Mouse (Mus musculus) right cerebral cortex, postnatal 25 days (tissue): ENCODE results near the gene Psmb3.

Experiments
- DNase-seq: peaks from one replicate; pipeline ENCODE4 v3.0.0; 2022

Gene Psmb3

GRCm38 (mm10) chr11:97668160-97668559 is 35.0 kb upstream of the Psmb3 start:
- DNase-seq = no peak

DNA sequence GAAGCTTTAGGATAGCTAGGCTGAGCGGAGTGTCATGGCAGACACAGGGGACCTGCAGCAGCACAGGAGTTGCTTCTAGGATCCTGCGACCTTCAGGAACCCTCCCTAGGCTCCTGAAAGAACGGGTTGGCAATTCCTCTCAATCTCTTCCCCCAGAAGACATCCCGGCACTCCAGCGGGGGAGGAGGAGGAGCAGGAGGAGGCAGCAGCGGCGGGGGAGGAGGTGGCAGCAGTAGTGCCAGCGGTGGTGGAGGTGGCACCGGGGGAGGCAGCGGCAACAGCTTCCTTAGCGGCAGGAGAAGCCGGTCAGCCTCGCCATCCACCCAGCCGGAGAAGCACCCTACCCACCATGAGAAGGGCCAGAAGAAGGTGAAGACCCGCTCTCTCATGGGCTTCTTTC is 33.9 kb upstream of the Psmb3 start:
- DNase-seq = no peak

GRCm38 (mm10) chr11:97669829-97670228 is 33.4 kb upstream of the Psmb3 start:
- no peak for DNase-seq

- peak; percentile 38 for DNase-seq
Measured at GRCm38 (mm10) chr11:97670234-97671176, 32.7 kb upstream of the Psmb3 start.

DNA sequence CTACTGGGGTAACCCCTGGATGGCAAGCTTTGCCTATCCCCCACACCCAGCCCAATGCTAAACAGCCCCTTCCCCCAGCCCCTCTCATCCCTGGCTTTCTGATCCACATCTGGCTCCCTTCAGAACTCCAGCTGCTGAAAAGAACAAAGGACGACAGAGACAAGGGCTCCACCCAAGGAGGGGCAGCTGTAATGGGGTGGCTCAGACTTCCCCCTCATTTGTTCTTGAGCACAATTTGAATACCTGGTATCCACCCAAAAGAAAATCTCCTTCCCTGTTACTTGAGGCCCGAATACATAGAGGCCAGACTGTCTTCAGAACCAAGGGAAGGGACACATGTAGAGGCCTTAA is 32.0 kb upstream of the Psmb3 start:
- no peak for DNase-seq

DNA sequence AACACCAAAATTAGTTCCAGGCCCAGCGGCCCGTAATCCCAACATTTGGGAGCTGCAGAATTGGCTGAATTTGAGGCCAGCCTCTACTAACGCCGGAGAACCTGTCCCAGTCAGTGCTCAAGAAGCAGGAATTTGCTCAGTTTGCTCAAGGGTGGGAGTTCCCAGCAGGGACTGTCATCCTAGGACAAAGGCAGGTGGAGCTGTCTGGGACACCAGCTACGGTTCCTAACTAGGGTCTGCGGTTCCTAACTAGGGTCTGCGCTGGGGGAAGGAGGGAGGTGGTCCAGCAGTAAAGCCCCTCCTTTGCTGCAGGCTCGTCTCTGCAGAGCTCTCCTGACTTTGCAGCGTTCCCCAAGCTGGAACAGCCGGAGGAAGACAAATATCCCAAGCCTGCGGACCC is 30.1 kb upstream of the Psmb3 start:
- no peak for DNase-seq

DNA sequence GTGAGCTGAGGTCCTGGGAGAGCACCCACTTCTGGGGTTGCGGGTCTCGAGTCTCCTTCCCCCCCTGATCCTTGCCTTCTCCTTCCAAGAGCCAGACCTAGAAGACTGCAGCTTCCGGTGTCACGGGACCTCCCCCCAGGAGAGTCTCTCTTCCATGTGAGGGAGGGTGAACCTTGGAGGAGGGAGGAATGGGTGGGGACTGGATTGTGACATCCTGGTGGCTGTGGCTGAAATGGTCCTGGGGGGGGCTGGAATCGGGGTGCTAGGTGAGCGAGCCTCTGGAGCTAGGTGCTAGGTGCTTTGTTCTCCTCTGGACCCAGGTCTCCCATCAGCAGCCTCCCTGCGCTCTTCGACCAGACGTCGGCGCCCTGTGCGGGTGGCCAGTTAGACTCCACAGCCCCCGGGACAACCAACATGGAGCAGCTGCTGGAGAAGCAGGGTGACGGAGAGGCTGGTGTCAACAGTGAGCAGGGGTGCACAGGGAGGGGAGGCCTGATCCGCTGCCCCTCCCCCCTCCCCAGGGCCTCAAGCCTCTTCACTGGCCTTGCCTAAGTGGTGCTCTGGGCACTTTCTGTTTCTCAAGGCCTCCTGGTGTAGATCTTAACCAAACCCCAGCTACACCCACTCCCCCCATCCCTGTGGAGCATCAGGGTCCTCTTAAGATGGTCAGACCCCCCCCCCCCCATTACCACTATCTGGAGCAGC is 27.0 kb upstream of the Psmb3 start:
- DNase-seq = no peak

DNA sequence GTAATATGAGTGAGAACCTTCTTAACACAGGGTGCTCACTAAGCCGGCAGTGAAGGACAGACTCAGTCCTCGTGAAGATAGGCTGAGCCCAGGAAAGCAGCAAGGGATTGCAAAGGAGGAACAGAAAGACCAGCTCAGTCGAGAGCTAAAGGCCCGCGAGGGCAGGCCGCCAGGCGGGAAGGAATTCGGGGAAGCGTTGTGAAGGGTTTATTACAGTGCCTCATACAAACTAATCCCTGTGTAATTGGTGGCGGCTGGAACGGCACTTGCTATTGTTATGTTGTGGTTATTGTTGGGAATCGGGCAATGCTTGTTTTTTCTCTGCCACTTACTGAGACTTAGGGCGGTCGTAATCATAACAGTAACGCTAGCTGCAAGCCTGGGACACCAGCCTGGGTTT is 25.8 kb upstream of the Psmb3 start:
- DNase-seq = no peak

DNA sequence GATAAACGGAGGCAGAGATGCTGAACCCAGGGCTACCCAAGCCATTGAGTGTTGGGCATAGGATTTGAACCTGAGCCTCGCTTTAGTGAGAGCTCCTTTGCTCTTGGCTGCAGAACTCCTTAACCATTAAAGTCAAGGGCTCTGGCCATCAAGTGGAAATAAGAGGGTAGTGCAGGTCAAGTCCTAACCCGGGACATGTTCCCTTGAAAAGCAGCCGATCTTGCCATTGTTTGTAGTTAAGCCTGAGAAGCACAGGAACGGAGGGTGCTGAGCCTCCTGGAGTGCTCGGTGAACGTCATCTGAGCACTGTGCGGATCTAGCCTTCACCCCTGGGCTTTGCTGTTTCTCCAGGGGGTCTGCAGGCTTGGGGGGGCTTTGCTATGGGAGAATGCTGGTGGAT is 25.4 kb upstream of the Psmb3 start:
- DNase-seq = no peak

- no peak for DNase-seq
Measured at GRCm38 (mm10) chr11:97678301-97678700, 24.9 kb upstream of the Psmb3 start.

DNA sequence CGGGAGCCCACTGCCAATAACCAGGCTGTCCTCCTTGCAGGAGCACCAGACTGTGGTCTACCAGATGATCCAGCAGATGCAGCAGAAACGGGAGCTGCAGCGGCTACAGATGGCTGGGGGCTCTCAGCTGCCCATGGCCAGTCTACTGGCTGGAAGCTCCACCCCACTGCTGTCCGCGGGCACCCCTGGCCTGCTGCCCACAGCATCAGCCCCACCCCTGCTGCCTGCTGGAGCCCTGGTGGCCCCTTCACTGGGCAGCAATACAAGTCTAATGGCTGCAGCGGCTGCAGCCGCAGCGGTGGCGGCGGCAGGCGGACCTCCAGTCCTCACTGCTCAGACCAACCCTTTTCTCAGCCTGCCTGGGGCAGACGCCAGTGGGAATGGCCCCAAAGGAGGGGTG is 22.8 kb upstream of the Psmb3 start:
- DNase-seq = no peak

- no peak for DNase-seq
Measured at GRCm38 (mm10) chr11:97682504-97683055, 20.6 kb upstream of the Psmb3 start.

DNA sequence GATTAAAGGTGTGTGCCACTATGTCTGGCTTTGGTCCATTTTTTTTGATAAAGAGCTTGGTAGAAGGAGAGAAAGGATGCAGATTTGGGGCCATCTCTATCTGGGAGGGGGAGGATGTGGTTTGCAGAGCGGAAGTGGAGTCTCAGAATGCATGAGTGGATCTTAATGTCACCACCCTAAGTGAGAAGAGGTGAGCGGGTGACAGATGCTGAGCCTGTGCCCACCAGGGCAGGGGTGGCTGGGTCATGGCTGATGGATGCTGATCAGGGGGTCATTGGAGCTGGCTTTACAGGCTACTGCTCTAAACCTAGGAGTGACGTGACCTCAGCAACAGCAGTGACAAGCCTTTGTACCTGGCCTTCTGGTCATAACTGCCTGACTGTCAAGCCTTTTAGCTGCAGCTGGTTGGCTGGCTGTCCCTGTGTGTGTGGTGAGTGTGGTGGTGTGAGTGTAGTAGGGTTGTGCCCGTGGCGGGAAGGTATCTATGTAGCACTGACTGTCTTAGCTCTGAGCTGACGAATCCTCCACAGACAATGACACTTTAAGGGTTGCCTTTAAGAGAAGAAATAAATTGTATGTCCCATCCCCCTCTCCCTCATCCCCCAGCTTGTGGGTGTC is 19.0 kb upstream of the Psmb3 start:
- no peak for DNase-seq

DNA sequence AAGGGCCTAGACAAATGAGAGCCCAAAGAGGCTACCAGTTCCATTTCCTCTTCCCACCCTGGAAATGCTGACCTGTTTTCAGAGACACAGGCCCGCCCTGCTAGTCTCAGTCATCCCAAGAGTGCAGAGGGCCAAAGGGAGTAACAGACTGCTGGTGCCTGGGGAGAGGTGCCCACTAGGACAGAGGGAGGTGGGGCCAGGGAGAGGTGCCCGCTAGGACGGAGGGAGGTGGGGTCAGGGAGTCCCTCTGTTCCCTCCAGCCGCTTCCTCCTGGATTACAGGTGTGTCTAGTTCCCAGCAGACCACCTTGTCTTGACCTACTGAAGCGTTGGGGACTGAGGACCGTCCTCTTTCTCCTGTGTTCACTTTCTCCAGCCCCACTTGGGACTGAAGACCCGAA is 18.4 kb upstream of the Psmb3 start:
- DNase-seq = no peak

DNA sequence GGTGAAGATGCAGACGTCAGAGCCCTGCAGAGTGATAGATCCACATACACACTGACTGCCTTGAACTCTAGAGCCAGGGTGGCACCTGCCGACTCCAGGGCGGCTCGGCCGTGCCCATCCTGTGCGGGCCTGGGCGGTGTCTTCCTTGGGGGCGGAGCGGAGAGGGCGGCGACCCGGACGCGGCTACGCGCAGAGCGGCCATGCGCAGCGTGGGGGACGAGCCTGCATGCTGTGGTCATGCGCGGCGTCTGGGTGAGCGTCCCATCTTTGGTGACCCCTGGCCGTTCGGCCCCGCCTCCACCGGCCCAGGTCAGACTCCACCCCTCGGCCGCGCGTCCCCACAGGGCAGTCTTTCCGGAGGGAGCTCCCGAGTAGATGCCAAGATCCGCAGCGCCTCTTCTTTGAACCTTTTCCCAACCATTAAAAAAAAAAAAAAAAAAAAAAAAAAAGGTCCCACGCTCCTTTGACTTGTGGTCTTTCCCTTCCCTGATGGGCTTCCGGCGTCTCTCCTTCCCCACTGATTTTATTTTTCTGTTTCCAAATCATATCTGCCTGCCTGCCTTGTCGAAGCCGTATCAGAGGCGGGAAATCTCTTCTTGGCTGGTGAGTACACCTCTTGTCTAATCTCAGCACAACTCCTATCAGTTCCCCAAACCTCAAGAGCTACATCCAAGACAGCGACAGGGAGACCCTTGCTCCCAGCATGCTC is 17.4 kb upstream of the Psmb3 start, which contains the start of gene Cisd3:
Gene Cisd3 (plus strand): TSS at position 214 of the 709 bp plus-strand sequence.
- peak; percentile 89 for DNase-seq

- DNase-seq = no peak
Measured at GRCm38 (mm10) chr11:97686322-97686908, 16.8 kb upstream of the Psmb3 start.

DNA sequence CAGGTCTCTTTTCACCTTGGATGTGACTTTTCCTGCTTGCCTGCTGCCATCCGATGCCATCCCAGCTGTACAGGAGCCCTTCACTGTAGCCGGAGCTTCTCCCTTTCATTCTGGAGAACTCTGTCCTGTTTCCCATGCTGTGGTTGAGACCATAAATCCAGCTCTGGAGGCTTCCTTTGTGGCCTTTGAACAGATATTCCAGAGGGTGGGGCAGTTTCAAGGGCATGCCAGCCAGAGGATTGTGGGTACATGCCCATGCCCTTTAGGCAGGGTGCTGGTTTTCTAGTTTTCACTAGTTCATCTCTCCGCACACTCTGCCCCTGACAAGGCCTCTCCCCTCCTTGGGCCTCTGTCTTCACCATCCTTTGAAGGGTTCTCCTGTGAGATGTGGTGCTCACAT is 16.1 kb upstream of the Psmb3 start:
- DNase-seq = no peak

GRCm38 (mm10) chr11:97689861-97690260 is 13.3 kb upstream of the Psmb3 start:
- no peak for DNase-seq

GRCm38 (mm10) chr11:97694435-97694834 is 8.8 kb upstream of the Psmb3 start:
- DNase-seq = no peak

DNA sequence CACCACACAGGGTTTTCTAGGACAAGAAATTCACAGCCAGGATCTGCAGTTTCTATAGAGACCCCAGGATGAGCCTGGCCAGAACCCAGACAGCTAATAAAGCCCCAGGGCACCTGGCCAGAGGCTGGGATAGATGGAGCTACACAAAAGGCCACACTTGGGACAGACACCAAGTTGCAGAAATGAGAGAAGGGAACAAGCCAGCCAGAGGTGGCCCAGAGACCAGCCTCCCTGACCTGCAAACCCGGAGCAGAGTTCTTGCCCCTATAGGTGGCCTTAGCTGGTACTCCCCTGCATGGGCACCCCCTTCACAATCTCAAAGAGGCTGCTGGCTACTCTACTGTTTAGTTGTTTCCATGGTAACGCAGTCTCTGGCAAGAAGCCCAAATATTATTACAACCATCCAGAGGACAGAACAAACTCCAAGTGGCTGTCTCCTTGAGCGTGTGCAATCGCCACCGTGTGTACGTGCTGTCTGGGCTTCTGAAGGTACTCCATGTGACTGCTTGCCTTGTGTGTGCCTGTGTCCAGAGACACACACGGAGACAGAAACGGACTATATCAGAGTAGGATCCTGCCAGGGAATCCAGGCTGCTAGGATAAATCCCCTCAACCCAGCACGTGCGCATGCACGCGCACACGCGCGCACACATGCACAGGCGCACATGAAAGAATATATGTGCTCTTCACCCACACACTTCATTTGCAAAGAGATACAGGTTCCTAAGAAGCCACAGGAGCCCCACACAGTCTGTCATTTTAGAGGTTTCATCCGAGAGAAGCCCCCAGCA is 8.1 kb upstream of the Psmb3 start:
- no peak for DNase-seq

- no peak for DNase-seq
Measured at GRCm38 (mm10) chr11:97695712-97696401, 7.3 kb upstream of the Psmb3 start.
